Mouse (Mus musculus) CD4-positive, CD25-positive, alpha-beta regulatory T cell, adult 2 months (primary cell): ENCODE results near the gene Rcn3.
"Not testable (repeated sequence)": the region's sequence is repeated elsewhere in the genome, so short reads cannot be mapped to it uniquely, and the experiment has no call there.

Source experiments
- DNase-seq: peaks from one replicate; pipeline ENCODE4 v3.0.0-alpha.2; 2012; ENCODE audit warnings: low read depth, low spot score

Rcn3 gene

GRCm38 (mm10) chr7:45098541-45099240, 6.7 kb upstream of the Rcn3 start:
- DNase-seq = peak; percentile 46

- DNase-seq = no peak
Measured at GRCm38 (mm10) chr7:45097479-45097878, 5.5 kb upstream of the Rcn3 start.

GRCm38 (mm10) chr7:45095965-45096364, 3.9 kb upstream of the Rcn3 start:
- not testable (repeated sequence) for DNase-seq

GRCm38 (mm10) chr7:45095367-45095766, 3.3 kb upstream of the Rcn3 start:
- DNase-seq = no peak

- no peak for DNase-seq
Measured at GRCm38 (mm10) chr7:45094121-45094520, 2.1 kb upstream of the Rcn3 start.

GRCm38 (mm10) chr7:45093516-45093905, 1.5 kb upstream of the Rcn3 start:
- peak; percentile 58 for DNase-seq

- DNase-seq = no peak
Measured at GRCm38 (mm10) chr7:45092828-45093515, 951 bp upstream of the Rcn3 start.

- DNase-seq = no peak
Measured at GRCm38 (mm10) chr7:45091001-45091990, 725 bp downstream of the Rcn3 start.

GRCm38 (mm10) chr7:45090251-45090977, 1.6 kb downstream of the Rcn3 start:
- peak; percentile 53 for DNase-seq

- DNase-seq = no peak
Measured at GRCm38 (mm10) chr7:45088597-45088996, 3.4 kb downstream of the Rcn3 start.

- DNase-seq = peak; percentile 40
Measured at GRCm38 (mm10) chr7:45086084-45086483, 5.9 kb downstream of the Rcn3 start.

GRCm38 (mm10) chr7:45083300-45083890, 8.6 kb downstream of the Rcn3 start:
- DNase-seq = peak; percentile 60

GRCm38 (mm10) chr7:45082401-45083299, 9.4 kb downstream of the Rcn3 start:
- DNase-seq = peak; percentile 76

- no peak for DNase-seq
Measured at GRCm38 (mm10) chr7:45081016-45081415, 11.0 kb downstream of the Rcn3 start.

- peak; percentile 94 for DNase-seq
Measured at GRCm38 (mm10) chr7:45079856-45080255, 12.2 kb downstream of the Rcn3 start.

GRCm38 (mm10) chr7:45078513-45078912, 13.5 kb downstream of the Rcn3 start:
- DNase-seq = peak; percentile 88

GRCm38 (mm10) chr7:45077829-45078228, 14.2 kb downstream of the Rcn3 start:
- DNase-seq = no peak

- no peak for DNase-seq
Measured at GRCm38 (mm10) chr7:45077322-45077721, 14.7 kb downstream of the Rcn3 start.

GRCm38 (mm10) chr7:45076501-45076900, 15.5 kb downstream of the Rcn3 start:
- DNase-seq = no peak

GRCm38 (mm10) chr7:45075405-45075804, 16.6 kb downstream of the Rcn3 start:
- no peak for DNase-seq
